Mouse (Mus musculus) forebrain, embryonic 16.5 days (tissue): ENCODE data around the gene Itsn1. TPM values are rescaled to one million over a fixed set of nuclear protein-coding genes. Genes with fewer than 3 reads are reported as not detected.
A peak's percentile ranks its signal among the peaks of the same experiment; 100 is the strongest.

Experiments used
- ATAC-seq: fragments of 200-750 bp; cut with Nextera tagmentation; 2 replicates; pipeline ENCODE4 v1.8.0; 2017; ENCODE audit warnings: mild to moderate bottlenecking, moderate library complexity
- H3K27ac ChIP-seq: fragments of 300-500 bp; sonication (generic); 2 replicates; pipeline ENCODE4 v1.5.1; 2014; ENCODE audit warnings: low read length, control low read depth
- H3K27me3 ChIP-seq: fragments of 300-500 bp; sonication (generic); replicated peaks from 2 replicates; pipeline ENCODE4 v1.6.1; 2014; ENCODE audit warnings: low read length; ENCODE audit not compliant: control insufficient read depth, insufficient read depth
- H3K36me3 ChIP-seq: fragments of 300-500 bp; sonication (generic); 2 replicates; pipeline ENCODE4 v1.6.1; 2014; ENCODE audit not compliant: control insufficient read depth, insufficient read depth
- H3K4me1 ChIP-seq: fragments of 300-500 bp; sonication (generic); replicated peaks from 2 replicates; pipeline ENCODE4 v1.6.1; 2014; ENCODE audit warnings: low read length; ENCODE audit not compliant: control insufficient read depth, insufficient read depth
- H3K4me2 ChIP-seq: fragments of 300-500 bp; sonication (generic); 2 replicates; pipeline ENCODE4 v1.6.1; 2014; ENCODE audit warnings: mild to moderate bottlenecking, low read length, control low read depth
- H3K4me3 ChIP-seq: fragments of 300-500 bp; sonication (generic); replicated peaks from 2 replicates; pipeline ENCODE4 v1.5.1; 2014; ENCODE audit warnings: mild to moderate bottlenecking, low read length, control low read depth
- H3K9ac ChIP-seq: fragments of 300-500 bp; sonication (generic); replicated peaks from 2 replicates; pipeline ENCODE4 v1.6.1; 2014; ENCODE audit warnings: low read depth, low read length, control low read depth
- H3K9me3 ChIP-seq: fragments of 300-500 bp; sonication (generic); 2 replicates; pipeline ENCODE4 v1.6.1; 2016; ENCODE audit warnings: low read length; ENCODE audit not compliant: control insufficient read depth
- WGBS: fragments of 180-500 bp; shearing (Covaris S2); extraction: QIAGEN DNeasy Blood & Tissue Kit; methylation state at CpG from one replicate; pipeline ENCODE4 v1.1.7; 2014; 5-methylcytosine and 5-hydroxymethylcytosine counted together
- polyA plus RNA-seq: library from polyadenylated mRNA; unstranded; fragments of >200 nt; fragmentation: Nextera tagmentation; extraction: Ambion mirVana; gene quantifications from 2 replicates; pipeline ENCODE4 v1.2.1, GENCODE M21; 2015

Itsn1 gene
- polyA plus RNA-seq, 1 experiment from 2014 or later = 86.3 TPM

GRCm38 (mm10) chr16:91770662-91771061 is 41.6 kb downstream of the Itsn1 start:
- Histone ChIP-seq H3K27me3 (no peaks in the 10 kb centered on the region), H3K4me1 (peaks cover 37% of the 10 kb centered on the region), H3K36me3 (no peaks in the 10 kb centered on the region), H3K4me3 (no peak overlapping the region), H3K9me3 (no peaks in the 10 kb centered on the region), H3K9ac (peak overlapping the region; percentile 37; the same call in 1 of the 2 replicates), H3K4me2 (peak overlapping the region; percentile 9; the same call in 1 of the 2 replicates), H3K27ac (peak overlapping the region; percentile 70)
- peak; percentile 70 for ATAC-seq
- WGBS = 0% methylated on average over 5 of the region's 5 CpGs

- Histone ChIP-seq H3K4me1 (peaks cover 38% of the 10 kb centered on the region), H3K4me3 (no peak overlapping the region), H3K27me3 (no peaks in the 10 kb centered on the region), H3K9me3 (no peaks in the 10 kb centered on the region), H3K27ac (peak overlapping the region; percentile 70), H3K4me2 (no peak overlapping the region), H3K36me3 (no peaks in the 10 kb centered on the region), H3K9ac (peak overlapping the region; percentile 30; the same call in 1 of the 2 replicates)
- peak; percentile 32; the same call in 1 of the 2 replicates for ATAC-seq
- WGBS = 74% methylated on average over 6 of the region's 6 CpGs
Measured at GRCm38 (mm10) chr16:91771334-91771733, 42.3 kb downstream of the Itsn1 start.

GRCm38 (mm10) chr16:91772586-91772985 is 43.5 kb downstream of the Itsn1 start:
- Histone ChIP-seq H3K27me3 (no peaks in the 10 kb centered on the region), H3K27ac (no peak overlapping the region), H3K9me3 (no peaks in the 10 kb centered on the region), H3K4me2 (no peak overlapping the region), H3K36me3 (no peaks in the 10 kb centered on the region), H3K9ac (no peak overlapping the region), H3K4me3 (no peak overlapping the region), H3K4me1 (peaks cover 33% of the 10 kb centered on the region)
- WGBS = 78% methylated on average over 7 of the region's 7 CpGs
- ATAC-seq = no peak

GRCm38 (mm10) chr16:91779576-91779975 is 50.5 kb downstream of the Itsn1 start:
- Histone ChIP-seq H3K4me1 (peaks cover 16% of the 10 kb centered on the region), H3K27ac (no peak overlapping the region), H3K27me3 (no peaks in the 10 kb centered on the region), H3K36me3 (no peaks in the 10 kb centered on the region; the same call in 1 of the 2 replicates), H3K4me3 (no peak overlapping the region), H3K9ac (no peak overlapping the region), H3K9me3 (no peaks in the 10 kb centered on the region), H3K4me2 (no peak overlapping the region)
- WGBS = 66% methylated on average over 10 of the region's 10 CpGs
- no peak for ATAC-seq

DNA sequence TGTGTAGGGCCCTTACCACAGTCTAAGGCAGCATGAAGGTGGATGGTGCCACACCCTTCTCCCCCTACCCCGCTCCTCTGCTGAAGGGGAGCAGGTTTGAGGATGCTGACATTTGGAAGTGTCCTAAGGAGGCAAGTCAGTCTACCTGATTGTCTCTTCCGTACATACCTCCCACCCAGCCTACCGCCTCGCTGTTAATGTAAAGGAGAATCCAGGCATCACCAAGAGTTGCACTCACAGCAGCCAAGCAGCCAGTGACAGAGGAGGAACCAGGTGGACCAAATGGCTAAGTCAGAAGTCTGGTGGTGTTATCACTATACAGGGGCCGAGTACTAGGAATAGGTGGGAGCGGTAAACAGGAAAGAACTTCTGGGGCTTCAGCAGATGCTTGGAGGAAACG is 51.1 kb downstream of the Itsn1 start:
- no peak overlapping the region for H3K27ac ChIP-seq
- H3K27me3 ChIP-seq = no peaks in the 10 kb centered on the region
- H3K36me3 ChIP-seq = no peaks in the 10 kb centered on the region; the same call in 1 of the 2 replicates
- H3K9me3 ChIP-seq = no peaks in the 10 kb centered on the region
- 91% methylated on average over 7 of the region's 7 CpGs for WGBS
- H3K4me1 ChIP-seq = peaks cover 14% of the 10 kb centered on the region
- H3K9ac ChIP-seq = no peak overlapping the region
- no peak overlapping the region for H3K4me3 ChIP-seq
- no peak for ATAC-seq
- no peak overlapping the region for H3K4me2 ChIP-seq

- peaks cover 14% of the 10 kb centered on the region for H3K4me1 ChIP-seq
- 88% methylated on average over 3 of the region's 3 CpGs for WGBS
- H3K4me2 ChIP-seq = no peak overlapping the region
- no peaks in the 10 kb centered on the region for H3K9me3 ChIP-seq
- no peaks in the 10 kb centered on the region for H3K27me3 ChIP-seq
- no peaks in the 10 kb centered on the region; the same call in 1 of the 2 replicates for H3K36me3 ChIP-seq
- H3K9ac ChIP-seq = no peak overlapping the region
- no peak overlapping the region for H3K4me3 ChIP-seq
- no peak overlapping the region for H3K27ac ChIP-seq
- no peak for ATAC-seq
Measured at GRCm38 (mm10) chr16:91780826-91781225, 51.7 kb downstream of the Itsn1 start.

DNA sequence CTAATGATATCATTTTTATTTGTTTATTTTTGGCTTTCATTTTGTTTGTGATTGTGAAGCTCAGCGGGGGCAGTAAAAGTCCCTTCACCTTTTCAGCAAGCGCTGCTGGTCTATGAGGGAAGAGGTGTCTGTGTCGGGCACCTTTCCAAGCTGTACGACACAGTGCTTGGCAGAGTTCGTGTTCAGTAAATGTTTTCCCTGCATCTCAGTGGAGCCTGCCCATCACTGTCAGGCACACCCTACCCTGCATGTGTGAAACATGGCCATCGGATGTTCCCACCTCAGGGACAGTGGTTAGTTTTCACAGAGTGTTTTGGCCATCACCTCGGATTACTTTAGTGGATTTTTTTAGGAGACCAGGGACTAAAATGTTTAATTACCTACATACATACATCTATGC is 54.1 kb downstream of the Itsn1 start:
- Histone ChIP-seq H3K27me3 (no peaks in the 10 kb centered on the region), H3K4me1 (peaks cover 20% of the 10 kb centered on the region), H3K9ac (no peak overlapping the region), H3K4me3 (no peak overlapping the region), H3K36me3 (no peaks in the 10 kb centered on the region; the same call in 1 of the 2 replicates), H3K4me2 (no peak overlapping the region), H3K9me3 (no peaks in the 10 kb centered on the region), H3K27ac (no peak overlapping the region)
- no peak for ATAC-seq
- WGBS = 65% methylated on average over 7 of the region's 7 CpGs

DNA sequence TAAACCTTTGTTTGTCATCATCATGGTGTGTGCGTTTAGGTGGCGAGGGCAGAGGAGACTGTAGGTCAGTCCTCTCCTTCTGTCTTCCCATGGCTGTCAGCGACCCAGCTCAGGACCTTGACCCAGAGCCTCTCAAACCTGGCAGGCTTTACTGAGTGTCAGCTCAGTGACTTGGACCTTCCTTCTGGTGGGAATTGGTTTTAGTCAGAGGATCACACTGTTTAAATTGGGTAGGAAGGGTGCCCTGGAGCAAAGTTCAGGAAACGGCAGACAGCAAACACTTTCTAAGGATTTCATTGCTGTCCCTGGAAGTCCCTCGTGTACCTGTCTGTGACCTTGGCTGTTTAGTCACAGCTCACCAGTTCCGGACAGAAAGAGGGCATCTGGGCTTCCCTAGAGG is 55.2 kb downstream of the Itsn1 start:
- Histone ChIP-seq H3K9me3 (no peaks in the 10 kb centered on the region), H3K4me2 (no peak overlapping the region), H3K9ac (no peak overlapping the region), H3K4me3 (no peak overlapping the region), H3K27me3 (no peaks in the 10 kb centered on the region), H3K27ac (no peak overlapping the region), H3K4me1 (peaks cover 18% of the 10 kb centered on the region), H3K36me3 (no peaks in the 10 kb centered on the region; the same call in 1 of the 2 replicates)
- WGBS = 91% methylated on average over 6 of the region's 6 CpGs
- no peak for ATAC-seq

DNA sequence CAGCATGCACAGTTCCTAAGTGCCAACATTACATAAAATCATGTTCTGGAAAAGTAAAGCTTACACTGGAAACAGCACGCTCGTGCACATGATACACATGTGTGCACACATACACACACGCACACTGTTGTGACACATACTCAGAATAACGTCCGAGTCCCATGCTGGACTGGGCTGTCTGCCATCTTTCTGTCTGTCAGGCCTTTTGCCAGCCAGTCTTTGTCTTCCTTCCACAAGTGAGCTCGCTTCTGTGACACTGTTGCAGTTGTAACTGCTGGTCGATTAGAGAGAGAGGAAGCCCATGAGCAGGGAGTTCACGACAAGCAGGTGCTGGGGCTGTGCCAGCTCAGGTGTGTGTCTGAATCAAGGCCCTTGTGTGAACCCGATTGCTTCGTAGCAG is 57.3 kb downstream of the Itsn1 start:
- Histone ChIP-seq H3K4me1 (peaks cover 9% of the 10 kb centered on the region), H3K4me3 (no peak overlapping the region), H3K36me3 (no peaks in the 10 kb centered on the region; the same call in 1 of the 2 replicates), H3K27me3 (no peaks in the 10 kb centered on the region), H3K27ac (no peak overlapping the region; the same call in 1 of the 2 replicates), H3K4me2 (no peak overlapping the region), H3K9me3 (no peaks in the 10 kb centered on the region), H3K9ac (no peak overlapping the region)
- 27% methylated on average over 10 of the region's 10 CpGs for WGBS
- ATAC-seq = peak; percentile 51

DNA sequence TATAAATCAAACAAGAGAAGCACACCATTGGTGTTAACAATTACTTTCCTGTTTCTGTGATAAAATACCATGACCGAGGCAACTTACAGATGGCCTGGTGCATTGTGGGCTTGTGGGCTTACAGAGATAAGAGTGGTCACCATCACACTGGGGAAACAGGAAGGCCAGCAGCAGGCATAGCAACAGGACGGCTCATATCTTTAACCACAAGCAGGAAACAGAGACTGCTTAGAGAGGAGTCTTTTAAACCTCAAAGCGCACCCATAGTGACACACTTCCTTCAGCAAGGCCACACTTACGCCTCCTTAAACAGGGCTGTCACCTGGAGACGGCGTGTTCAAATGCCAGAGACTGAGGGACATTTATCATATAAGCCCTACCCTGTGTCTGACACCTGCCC is 60.6 kb downstream of the Itsn1 start:
- Histone ChIP-seq H3K27ac (no peak overlapping the region), H3K4me3 (no peak overlapping the region), H3K4me2 (no peak overlapping the region), H3K9ac (no peak overlapping the region), H3K27me3 (no peaks in the 10 kb centered on the region), H3K4me1 (peaks cover 9% of the 10 kb centered on the region), H3K36me3 (peaks cover 6% of the 10 kb centered on the region; the same call in 1 of the 2 replicates), H3K9me3 (no peaks in the 10 kb centered on the region)
- no peak for ATAC-seq
- WGBS = 90% methylated on average over 6 of the region's 6 CpGs
